Mouse (Mus musculus) stomach, postnatal 0 days (tissue): Measurements from ENCODE around the gene Wsb2. TPM values are rescaled to one million over a fixed set of nuclear protein-coding genes. Genes with fewer than 3 reads are reported as not detected.

Experiments used
- ATAC-seq: fragments of 200-750 bp; cut with Nextera tagmentation; 2 replicates; pipeline ENCODE4 v1.8.0; 2017; ENCODE audit not compliant: low FRiP score, low TSS enrichment
- DNase-seq: peaks from one replicate; pipeline ENCODE4 v3.0.0-alpha.2; 2016; ENCODE audit warnings: low spot score
- H3K27ac ChIP-seq: fragments of 300-500 bp; sonication (generic); replicated peaks from 2 replicates; pipeline ENCODE4 v1.5.1; 2014; ENCODE audit warnings: mild to moderate bottlenecking, control low read depth
- H3K27me3 ChIP-seq: fragments of 300-500 bp; sonication (generic); 2 replicates; pipeline ENCODE4 v1.6.1; 2014; ENCODE audit warnings: low read length; ENCODE audit not compliant: control insufficient read depth, insufficient read depth
- H3K36me3 ChIP-seq: fragments of 300-500 bp; sonication (generic); 2 replicates; pipeline ENCODE4 v1.6.1; 2014; ENCODE audit warnings: low read length, mixed read lengths; ENCODE audit not compliant: control insufficient read depth, insufficient read depth
- H3K4me1 ChIP-seq: fragments of 300-500 bp; sonication (generic); replicated peaks from 2 replicates; pipeline ENCODE4 v1.6.1; 2014; ENCODE audit warnings: antibody characterized with exemption; ENCODE audit not compliant: control insufficient read depth, insufficient read depth
- H3K4me2 ChIP-seq: fragments of 300-500 bp; sonication (generic); replicated peaks from 2 replicates; pipeline ENCODE4 v1.6.1; 2014; ENCODE audit warnings: low read depth, mild to moderate bottlenecking, control low read depth, moderate library complexity
- H3K4me3 ChIP-seq: fragments of 300-500 bp; sonication (generic); 2 replicates; pipeline ENCODE4 v1.5.1; 2014; ENCODE audit warnings: low read depth, low read length, control low read depth
- H3K9ac ChIP-seq: fragments of 300-500 bp; sonication (generic); 2 replicates; pipeline ENCODE4 v1.6.1; 2014; ENCODE audit warnings: mild to moderate bottlenecking, low read length, control low read depth, mixed read lengths
- H3K9me3 ChIP-seq: fragments of 300-500 bp; sonication (generic); 2 replicates; pipeline ENCODE4 v1.6.1; 2016; ENCODE audit warnings: low read length; ENCODE audit not compliant: control insufficient read depth
- CTCF ChIP-seq: IDR thresholded peaks from 2 replicates; pipeline ENCODE4 v1.5.1; 2016; ENCODE audit warnings: antibody characterized with exemption, low read depth, mild to moderate bottlenecking, moderate library complexity
- EP300 ChIP-seq: optimal IDR thresholded peaks from 2 replicates; pipeline ENCODE3; 2016; ENCODE audit warnings: antibody characterized with exemption
- WGBS: fragments of 180-500 bp; shearing (Covaris S2); extraction: QIAGEN DNeasy Blood & Tissue Kit; methylation state at CpG from one replicate; pipeline ENCODE4 v1.1.7; 2014; 5-methylcytosine and 5-hydroxymethylcytosine counted together
- polyA plus RNA-seq: library from polyadenylated mRNA; unstranded; fragments of >200 nt; fragmentation: Nextera tagmentation; extraction: Ambion mirVana; gene quantifications from 2 replicates; pipeline ENCODE4 v1.2.1, GENCODE M21; 2015

Wsb2 gene
- polyA plus RNA-seq, 1 experiment from 2014 or later, result 50.3 TPM

GRCm38 (mm10) chr5:117380199-117380598, 23.1 kb downstream of the Wsb2 start:
- no peak overlapping the region for H3K4me3 ChIP-seq
- TF ChIP-seq EP300 (no peak), CTCF (no peak)
- H3K4me1 ChIP-seq, result no peaks in the 10 kb centered on the region
- H3K27me3 ChIP-seq, result no peaks in the 10 kb centered on the region
- H3K36me3 ChIP-seq, result peaks cover 27% of the 10 kb centered on the region
- H3K9ac ChIP-seq, result no peak overlapping the region
- no peak for DNase-seq
- no peaks in the 10 kb centered on the region for H3K9me3 ChIP-seq
- WGBS, result 76% methylated on average over 4 of the region's 4 CpGs
- ATAC-seq, result no peak
- no peak overlapping the region for H3K4me2 ChIP-seq
- H3K27ac ChIP-seq, result no peak overlapping the region

GRCm38 (mm10) chr5:117381785-117382184, 24.7 kb downstream of the Wsb2 start:
- no peaks in the 10 kb centered on the region for H3K4me1 ChIP-seq
- TF ChIP-seq EP300 (no peak), CTCF (peak; percentile 31; the same call in 1 of the 2 replicates)
- H3K9me3 ChIP-seq, result no peaks in the 10 kb centered on the region
- 79% methylated on average over 7 of the region's 7 CpGs for WGBS
- H3K27ac ChIP-seq, result no peak overlapping the region
- ATAC-seq (0 out of 2 replicates have a peak, but pooled peaks have one; percentile 6), DNase-seq (no peak)
- H3K4me2 ChIP-seq, result no peak overlapping the region
- H3K9ac ChIP-seq, result no peak overlapping the region
- peaks cover 15% of the 10 kb centered on the region for H3K36me3 ChIP-seq
- H3K4me3 ChIP-seq, result no peak overlapping the region
- H3K27me3 ChIP-seq, result no peaks in the 10 kb centered on the region

GRCm38 (mm10) chr5:117383198-117383597, 26.1 kb downstream of the Wsb2 start:
- peaks cover 12% of the 10 kb centered on the region for H3K36me3 ChIP-seq

GRCm38 (mm10) chr5:117388296-117388751, 31.2 kb downstream of the Wsb2 start:
- no peaks in the 10 kb centered on the region for H3K27me3 ChIP-seq
- no peaks in the 10 kb centered on the region for H3K9me3 ChIP-seq
- peak overlapping the region; percentile 75 for H3K4me3 ChIP-seq
- DNase-seq, result peak; percentile 73
- H3K36me3 ChIP-seq, result 0 out of 2 replicates have a peak, but pooled peaks cover 4% of the 10 kb centered on the region
- peak overlapping the region; percentile 71 for H3K27ac ChIP-seq
- TF ChIP-seq CTCF, result peak; percentile 73
- TF ChIP-seq EP300, result no peak
- peak overlapping the region; percentile 93 for H3K9ac ChIP-seq
- ATAC-seq, result peak; percentile 57
- H3K4me2 ChIP-seq, result peak overlapping the region; percentile 86
- peaks cover 5% of the 10 kb centered on the region; the same call in 1 of the 2 replicates for H3K4me1 ChIP-seq
- 7% methylated on average over 16 of the region's 16 CpGs for WGBS

More at GRCm38 (mm10) chr5:117383198-117383597, 26.1 kb downstream of the Wsb2 start:
- no peak overlapping the region for H3K4me2 ChIP-seq
- 84% methylated on average over 12 of the region's 12 CpGs for WGBS
- no peak overlapping the region for H3K4me3 ChIP-seq
- no peak for TF ChIP-seq EP300
- TF ChIP-seq CTCF, result no peak
- 0 out of 2 replicates have a peak, but pooled peaks cover 3% of the 10 kb centered on the region for H3K4me1 ChIP-seq
- no peak for DNase-seq
- no peak overlapping the region for H3K9ac ChIP-seq
- H3K27ac ChIP-seq, result no peak overlapping the region
- H3K9me3 ChIP-seq, result no peaks in the 10 kb centered on the region
- H3K27me3 ChIP-seq, result no peaks in the 10 kb centered on the region
- ATAC-seq, result no peak

- TF ChIP-seq EP300 (peak; percentile 93), CTCF (no peak)
- Histone ChIP-seq H3K4me1 (peaks cover 5% of the 10 kb centered on the region; the same call in 1 of the 2 replicates), H3K36me3 (0 out of 2 replicates have a peak, but pooled peaks cover 4% of the 10 kb centered on the region), H3K4me3 (peak within 1 kb of the TSS; percentile 75), H3K9me3 (no peaks in the 10 kb centered on the region), H3K27ac (peak within 1 kb of the TSS; percentile 71), H3K9ac (peak within 1 kb of the TSS; percentile 93), H3K4me2 (peak within 1 kb of the TSS; percentile 86), H3K27me3 (no peaks in the 10 kb centered on the region)
- DNase-seq (peak; percentile 97), ATAC-seq (peak; percentile 98)
- under 1% methylated on average over 44 of the region's 44 CpGs for WGBS
These were observed 31.8 kb downstream of the Wsb2 start, which contains the start of gene Rfc5 for GRCm38 (mm10) chr5:117388877-117389276. Gene Rfc5 (minus strand): TSS chr5:117389047.

GRCm38 (mm10) chr5:117390895-117391294, 33.8 kb downstream of the Wsb2 start:
- no peak overlapping the region for H3K27ac ChIP-seq
- TF ChIP-seq CTCF (no peak), EP300 (no peak)
- no peak overlapping the region for H3K4me3 ChIP-seq
- ATAC-seq (no peak), DNase-seq (no peak)
- no peak overlapping the region for H3K9ac ChIP-seq
- H3K9me3 ChIP-seq, result no peaks in the 10 kb centered on the region
- H3K36me3 ChIP-seq, result no peaks in the 10 kb centered on the region
- H3K4me1 ChIP-seq, result peaks cover 5% of the 10 kb centered on the region; the same call in 1 of the 2 replicates
- WGBS, result 77% methylated on average over 1 of the region's 1 CpGs
- no peak overlapping the region for H3K4me2 ChIP-seq
- H3K27me3 ChIP-seq, result no peaks in the 10 kb centered on the region
